Mouse (Mus musculus) midbrain, embryonic 11.5 days (tissue): ENCODE results near the gene Hist1h3d. TPM values are rescaled to one million over a fixed set of nuclear protein-coding genes. Genes with fewer than 3 reads are reported as not detected.
"Not testable (repeated sequence)": the region's sequence is repeated elsewhere in the genome, so short reads cannot be mapped to it uniquely, and the experiment has no call there.

Source experiments
- ATAC-seq: fragments of 200-750 bp; cut with Nextera tagmentation; 2 replicates; pipeline ENCODE4 v1.8.0; 2017; ENCODE audit warnings: moderate TSS enrichment, moderate library complexity; ENCODE audit not compliant: low FRiP score
- DNase-seq: peaks from one replicate; pipeline ENCODE4 v3.0.0; 2015; ENCODE audit warnings: low spot score; ENCODE audit errors: missing footprints
- H3K27ac ChIP-seq: fragments of 300-500 bp; sonication (generic); 2 replicates; pipeline ENCODE4 v1.5.1; 2014; ENCODE audit warnings: low read depth, low read length
- H3K27me3 ChIP-seq: fragments of 300-500 bp; sonication (generic); 2 replicates; pipeline ENCODE4 v1.6.1; 2014; ENCODE audit warnings: mild to moderate bottlenecking, low read length, moderate library complexity, mixed read lengths; ENCODE audit not compliant: control insufficient read depth, insufficient read depth
- H3K36me3 ChIP-seq: fragments of 300-500 bp; sonication (generic); 2 replicates; pipeline ENCODE4 v1.6.1; 2014; ENCODE audit warnings: mild to moderate bottlenecking, low read length, moderate library complexity, mixed read lengths; ENCODE audit not compliant: control insufficient read depth, insufficient read depth
- H3K4me1 ChIP-seq: fragments of 300-500 bp; sonication (generic); 2 replicates; pipeline ENCODE4 v1.6.1; 2014; ENCODE audit warnings: low read length; ENCODE audit not compliant: control insufficient read depth, insufficient read depth
- H3K4me2 ChIP-seq: fragments of 300-500 bp; sonication (generic); 2 replicates; pipeline ENCODE4 v1.6.1; 2014; ENCODE audit warnings: mild to moderate bottlenecking, moderate library complexity
- H3K4me3 ChIP-seq: fragments of 300-500 bp; sonication (generic); 2 replicates; pipeline ENCODE4 v1.5.1; 2014; ENCODE audit warnings: low read depth, low read length
- H3K9ac ChIP-seq: fragments of 300-500 bp; sonication (generic); 2 replicates; pipeline ENCODE4 v1.6.1; 2014; ENCODE audit warnings: low read length
- H3K9me3 ChIP-seq: fragments of 300-500 bp; sonication (generic); 2 replicates; pipeline ENCODE4 v1.6.1; 2016; ENCODE audit warnings: low read length; ENCODE audit not compliant: control insufficient read depth
- WGBS: fragments of 180-500 bp; shearing (Covaris S2); extraction: QIAGEN DNeasy Blood & Tissue Kit; methylation state at CpG from one replicate; pipeline ENCODE4 v1.1.7; 2014; 5-methylcytosine and 5-hydroxymethylcytosine counted together
- polyA plus RNA-seq: library from polyadenylated mRNA; unstranded; fragments of >200 nt; fragmentation: Nextera tagmentation; extraction: Ambion mirVana; gene quantifications from 2 replicates; pipeline ENCODE4 v1.2.1, GENCODE M21; 2014

Hist1h3d gene
- polyA plus RNA-seq, 1 experiment from 2014 or later, result 7.4 TPM

DNA sequence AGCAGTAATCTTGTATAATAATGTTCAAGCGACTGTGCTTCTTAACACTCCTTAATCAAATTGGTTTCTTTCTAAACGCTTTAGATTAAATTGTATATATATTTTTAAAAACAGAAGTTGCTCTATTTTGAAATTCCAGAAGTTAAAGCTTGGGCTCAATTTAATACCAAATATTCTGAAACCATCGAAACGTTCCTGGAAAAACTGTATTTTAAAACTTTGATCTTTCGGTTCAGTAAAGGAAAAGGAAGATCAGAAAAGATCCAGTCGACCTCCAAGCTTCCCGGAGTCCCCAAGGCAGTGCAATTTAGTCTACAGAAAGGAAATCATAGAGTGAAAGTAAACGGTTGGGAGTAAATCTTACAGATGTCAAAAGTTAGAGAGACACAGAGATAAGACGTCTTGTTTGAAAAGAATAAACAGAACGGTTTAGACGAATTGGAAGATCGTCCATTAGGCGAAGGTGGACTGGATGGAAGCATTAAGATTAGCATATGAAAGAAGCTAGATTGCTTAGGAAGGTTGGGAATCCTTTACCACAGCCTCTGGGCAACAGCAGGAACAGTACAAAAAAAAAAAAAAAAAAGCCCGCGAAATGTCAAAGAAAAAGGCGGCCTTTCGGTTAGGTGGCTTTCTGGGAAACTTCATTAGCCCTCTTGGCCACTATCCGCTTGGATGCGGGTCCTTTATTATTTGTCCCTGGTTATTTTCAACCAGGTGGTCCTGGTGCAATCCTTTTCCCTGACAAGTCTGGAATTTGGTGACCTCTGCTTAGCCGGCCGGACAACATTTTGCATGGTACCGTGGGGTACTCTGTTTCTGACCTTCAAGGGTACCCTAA, 10.8 kb downstream of the Hist1h3d start:
- DNase-seq (peak; percentile 92), ATAC-seq (0 out of 2 replicates have a peak, but pooled peaks have one; percentile 23)
- H3K4me3 ChIP-seq, result peak overlapping the region; percentile 23
- H3K27me3 ChIP-seq, result no peaks in the 10 kb centered on the region
- H3K36me3 ChIP-seq, result no peaks in the 10 kb centered on the region
- peak overlapping the region; percentile 78 for H3K4me2 ChIP-seq
- WGBS, result 1% methylated on average over 22 of the region's 22 CpGs
- H3K27ac ChIP-seq, result peak overlapping the region; percentile 95
- H3K4me1 ChIP-seq, result peaks cover 17% of the 10 kb centered on the region; the same call in 1 of the 2 replicates
- peak overlapping the region; percentile 65 for H3K9ac ChIP-seq
- no peaks in the 10 kb centered on the region for H3K9me3 ChIP-seq

DNA sequence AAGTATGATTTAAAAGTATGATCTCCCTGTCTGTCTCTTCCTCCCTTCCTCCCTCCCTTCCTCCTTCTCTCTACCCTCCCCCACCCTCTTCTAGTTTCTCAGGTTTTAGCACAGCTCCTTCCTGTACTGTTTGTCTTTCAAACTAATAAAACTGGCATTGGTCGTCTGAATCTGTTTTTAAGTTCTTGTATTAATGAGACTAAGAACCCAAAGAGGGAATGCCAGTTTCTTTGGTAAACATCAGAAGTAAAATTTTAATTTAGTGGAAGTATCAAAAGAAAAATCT, 11.3 kb downstream of the Hist1h3d start:
- H3K9me3 ChIP-seq, result no peaks in the 10 kb centered on the region; the same call in 1 of the 2 replicates

DNA sequence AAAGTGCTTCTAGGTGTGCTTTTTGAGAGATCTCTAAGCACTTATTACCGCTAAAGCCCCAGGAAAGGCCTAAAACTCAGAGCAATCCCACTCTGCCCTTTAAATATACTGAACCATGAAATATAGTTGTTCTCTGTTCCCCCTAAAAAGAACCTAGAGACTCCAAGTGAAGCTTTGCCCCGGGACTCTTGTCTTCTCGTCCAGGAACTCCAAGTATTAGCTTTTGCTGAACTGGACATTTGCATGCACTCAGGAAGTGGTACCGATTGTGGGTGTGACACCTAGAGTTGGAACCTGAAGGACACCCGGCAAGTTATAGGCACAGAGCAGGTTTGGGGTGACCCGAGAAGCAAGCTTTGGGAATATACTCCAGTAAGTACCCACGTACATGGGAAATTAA, 15.6 kb downstream of the Hist1h3d start:
- no peaks in the 10 kb centered on the region for H3K27me3 ChIP-seq
- no peak overlapping the region for H3K27ac ChIP-seq
- ATAC-seq (no peak), DNase-seq (no peak)
- whole genome bisulfite sequencing, result 95% methylated on average over 7 of the region's 7 CpGs
- no peak overlapping the region for H3K4me2 ChIP-seq
- no peaks in the 10 kb centered on the region; the same call in 1 of the 2 replicates for H3K9me3 ChIP-seq
- 0 out of 2 replicates have a peak, but pooled peaks cover 5% of the 10 kb centered on the region for H3K4me1 ChIP-seq
- no peak overlapping the region for H3K4me3 ChIP-seq
- H3K36me3 ChIP-seq, result no peaks in the 10 kb centered on the region
- H3K9ac ChIP-seq, result no peak overlapping the region

More for the DNA sequence above, 11.3 kb downstream of the Hist1h3d start:
- peaks cover 17% of the 10 kb centered on the region; the same call in 1 of the 2 replicates for H3K4me1 ChIP-seq
- H3K9ac ChIP-seq, result peak overlapping the region; percentile 65
- ATAC-seq (no peak), DNase-seq (no peak)
- no peaks in the 10 kb centered on the region for H3K36me3 ChIP-seq
- 3% methylated on average over 1 of the region's 1 CpGs for WGBS
- H3K27ac ChIP-seq, result peak overlapping the region; percentile 95
- peak overlapping the region; percentile 23; the same call in 1 of the 2 replicates for H3K4me3 ChIP-seq
- H3K27me3 ChIP-seq, result no peaks in the 10 kb centered on the region
- peak overlapping the region; percentile 78 for H3K4me2 ChIP-seq

DNA sequence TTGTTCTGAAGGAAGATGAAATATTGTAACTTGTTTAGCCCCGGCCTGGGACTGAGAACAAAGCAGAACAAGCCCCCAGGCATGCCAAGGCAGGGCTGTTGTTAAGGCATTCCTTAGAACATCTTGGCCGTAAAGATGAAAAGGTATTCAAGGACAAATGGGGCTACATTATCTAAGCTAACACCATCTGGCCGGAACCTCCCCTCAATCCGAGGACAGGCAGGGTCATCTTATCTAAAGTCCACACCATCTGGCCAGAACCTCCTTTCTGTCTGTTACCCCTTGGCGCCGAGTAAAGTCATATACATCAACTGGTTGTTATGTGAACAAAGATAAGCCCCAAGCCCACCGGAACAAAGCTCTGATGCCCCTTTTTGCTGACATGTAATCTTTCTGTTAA, 16.3 kb downstream of the Hist1h3d start:
- H3K4me3 ChIP-seq, result not testable (repeated sequence)

DNA sequence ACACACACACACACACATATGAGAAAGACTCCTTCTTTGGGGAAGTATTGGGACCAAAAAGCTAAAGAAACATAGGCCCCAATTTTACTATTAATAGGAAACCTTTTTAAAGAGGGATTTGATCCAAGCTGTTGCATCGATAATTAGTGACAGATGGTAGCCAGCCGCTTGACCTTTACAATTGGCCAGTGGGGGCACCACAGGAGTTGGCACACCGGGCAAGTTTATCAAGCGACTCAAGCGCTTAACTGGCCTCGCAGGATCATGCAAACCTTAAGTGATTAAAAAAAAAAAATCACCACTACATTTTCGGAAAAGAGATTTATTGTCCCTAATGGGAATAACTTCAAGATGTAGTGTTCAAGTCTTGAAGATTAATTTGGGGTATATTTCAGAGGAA, 17.1 kb downstream of the Hist1h3d start:
- Histone ChIP-seq H3K9me3 (no peaks in the 10 kb centered on the region; the same call in 1 of the 2 replicates), H3K9ac (no peak overlapping the region), H3K4me3 (no peak overlapping the region), H3K4me1 (no peaks in the 10 kb centered on the region), H3K4me2 (no peak overlapping the region), H3K36me3 (no peaks in the 10 kb centered on the region), H3K27me3 (no peaks in the 10 kb centered on the region), H3K27ac (no peak overlapping the region)
- 89% methylated on average over 7 of the region's 7 CpGs for WGBS
- DNase-seq, result no peak
- no peak for ATAC-seq

More for the DNA sequence above, 16.3 kb downstream of the Hist1h3d start:
- WGBS, result 91% methylated on average over 7 of the region's 7 CpGs
- H3K4me1 ChIP-seq, H3K4me2 ChIP-seq, H3K27ac ChIP-seq, H3K27me3 ChIP-seq, DNase-seq, H3K36me3 ChIP-seq, H3K9me3 ChIP-seq, H3K9ac ChIP-seq, ATAC-seq: not testable (repeated sequence)

DNA sequence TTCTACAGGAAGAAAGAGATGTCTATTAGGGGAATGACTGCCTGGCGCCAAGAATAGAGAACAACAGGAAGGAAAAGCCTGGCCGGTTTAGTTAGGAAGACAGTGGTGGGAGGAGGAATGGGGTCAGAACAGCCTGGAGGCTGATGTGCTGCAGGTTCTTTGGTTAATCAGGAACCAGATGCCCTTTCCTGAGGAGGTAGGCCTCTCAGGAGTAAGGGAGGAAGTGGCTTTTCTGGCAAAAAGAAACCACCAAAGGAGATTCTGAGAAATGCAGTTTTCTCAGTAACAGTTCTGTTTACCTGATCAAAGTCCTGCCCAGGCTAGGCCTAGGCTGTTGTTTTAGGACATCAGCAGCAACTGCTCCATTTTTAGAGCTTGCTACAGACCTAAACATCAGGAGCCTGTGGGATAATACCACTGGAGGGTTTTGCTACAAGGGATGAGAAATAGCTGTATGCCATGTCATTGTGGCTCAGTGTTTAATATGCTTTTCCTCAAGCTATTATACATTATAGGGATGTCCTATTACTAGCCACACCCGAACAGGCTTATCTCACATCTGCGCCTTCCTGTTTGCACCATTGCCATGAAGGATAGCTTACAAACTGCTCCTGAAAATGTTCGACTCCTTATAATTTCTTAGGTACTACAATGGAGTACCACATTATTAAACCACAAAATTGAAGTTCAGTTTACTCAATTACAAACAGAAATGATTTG, 17.6 kb downstream of the Hist1h3d start:
- H3K9ac ChIP-seq, result no peak overlapping the region
- no peaks in the 10 kb centered on the region for H3K36me3 ChIP-seq
- DNase-seq, result no peak
- ATAC-seq, result no peak
- H3K27me3 ChIP-seq, result no peaks in the 10 kb centered on the region
- H3K4me3 ChIP-seq, result no peak overlapping the region
- H3K9me3 ChIP-seq, result no peaks in the 10 kb centered on the region; the same call in 1 of the 2 replicates
- H3K27ac ChIP-seq, result no peak overlapping the region
- 87% methylated on average over 5 of the region's 5 CpGs for WGBS
- no peak overlapping the region for H3K4me2 ChIP-seq
- H3K4me1 ChIP-seq, result no peaks in the 10 kb centered on the region

DNA sequence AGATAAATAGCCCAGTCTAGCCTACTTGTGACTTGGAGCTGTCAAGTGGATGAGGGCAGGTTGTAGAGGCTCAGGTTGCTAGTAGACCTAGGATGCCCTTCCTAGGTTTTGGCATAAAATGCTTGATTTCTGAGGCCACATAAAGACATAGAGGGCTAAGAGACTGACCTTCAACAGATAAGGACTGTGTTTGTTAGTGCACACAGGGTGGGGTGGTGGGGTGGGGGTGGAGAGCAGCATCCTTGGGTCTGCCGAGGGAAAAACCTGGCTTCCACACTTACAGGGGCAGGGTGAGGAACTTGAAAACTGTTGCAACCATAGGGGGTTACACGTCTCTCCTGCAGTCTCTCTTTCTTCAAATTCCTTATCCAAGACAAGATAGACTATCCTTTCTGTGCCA, 19.6 kb downstream of the Hist1h3d start:
- WGBS, result 88% methylated on average over 2 of the region's 2 CpGs
- DNase-seq (no peak), ATAC-seq (no peak)
- Histone ChIP-seq H3K27ac (no peak overlapping the region), H3K9me3 (no peaks in the 10 kb centered on the region; the same call in 1 of the 2 replicates), H3K4me2 (no peak overlapping the region), H3K4me1 (no peaks in the 10 kb centered on the region), H3K9ac (no peak overlapping the region), H3K27me3 (no peaks in the 10 kb centered on the region), H3K36me3 (no peaks in the 10 kb centered on the region), H3K4me3 (no peak overlapping the region)

DNA sequence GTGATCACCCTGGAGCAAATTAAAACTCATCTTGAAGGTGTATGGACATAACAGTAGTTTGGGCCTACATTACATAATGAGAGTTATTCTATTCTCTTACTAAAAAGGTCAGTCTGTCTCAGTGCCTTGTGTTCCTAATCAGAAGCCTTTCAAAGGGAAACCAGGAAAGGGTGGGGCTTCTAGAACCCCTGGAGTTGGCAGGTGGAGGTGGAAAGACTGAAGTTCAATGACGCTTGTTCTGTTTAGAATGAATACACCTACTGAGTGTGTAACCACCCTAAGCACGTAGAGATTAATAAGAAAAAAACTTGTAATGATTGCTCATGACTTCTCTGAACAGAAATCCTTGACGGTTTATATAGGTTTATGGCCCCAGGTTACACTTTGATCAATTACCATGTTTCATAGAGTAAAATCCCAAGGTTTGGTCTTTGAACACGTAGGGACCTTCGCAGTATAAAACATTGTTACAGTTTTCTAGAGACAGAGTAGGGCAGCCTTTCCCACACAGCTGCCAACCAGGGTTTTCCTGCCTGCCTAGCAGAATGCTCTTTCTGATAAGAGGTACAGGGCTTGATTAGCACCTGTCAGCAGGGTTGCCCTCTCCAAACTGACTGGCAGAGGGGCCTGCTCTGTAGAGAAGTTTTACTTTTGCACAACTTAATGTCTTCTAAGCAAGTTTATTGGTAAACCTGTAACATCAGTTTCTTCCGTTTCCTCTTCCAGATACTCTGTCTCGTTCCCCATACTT, 20.2 kb downstream of the Hist1h3d start:
- no peak for ATAC-seq
- DNase-seq, result no peak
- Histone ChIP-seq H3K27ac (no peak overlapping the region), H3K27me3 (no peaks in the 10 kb centered on the region), H3K4me3 (no peak overlapping the region), H3K4me1 (no peaks in the 10 kb centered on the region), H3K9me3 (no peaks in the 10 kb centered on the region; the same call in 1 of the 2 replicates), H3K4me2 (no peak overlapping the region), H3K9ac (no peak overlapping the region), H3K36me3 (no peaks in the 10 kb centered on the region)
- 88% methylated on average over 7 of the region's 7 CpGs for WGBS
